Mouse (Mus musculus): Measurements from ENCODE around the gene Ascl4.

The Ascl4 gene

GRCm38 (mm10) chr10:85969894-85970620 is 42.6 kb downstream of the Ascl4 start:
- peak; percentile 17 to 21 for DNase-seq (ENCODE audit: low spot score in 2 of 2)

GRCm38 (mm10) chr10:85971826-85972225 is 44.3 kb downstream of the Ascl4 start:
- DNase-seq (ENCODE audit: low spot score in 2 of 2): no peak

- no peak for DNase-seq (ENCODE audit: low spot score in 2 of 2)
These were observed 45.4 kb downstream of the Ascl4 start for GRCm38 (mm10) chr10:85972915-85973314.

- no peak for DNase-seq (ENCODE audit: low spot score in 2 of 2)
These were observed 62.1 kb downstream of the Ascl4 start for GRCm38 (mm10) chr10:85989412-85990115.

GRCm38 (mm10) chr10:85992412-85992811 is 64.9 kb downstream of the Ascl4 start:
- no peak for DNase-seq (ENCODE audit: low spot score in 2 of 2)

GRCm38 (mm10) chr10:85993836-85994235 is 66.4 kb downstream of the Ascl4 start:
- DNase-seq (ENCODE audit: low spot score in 2 of 2): no peak

GRCm38 (mm10) chr10:85994543-85995104 is 67.1 kb downstream of the Ascl4 start:
- DNase-seq (ENCODE audit: low spot score in 2 of 2): no peak

Measured in spleen, postnatal 36 days (tissue).